Mouse (Mus musculus): ENCODE results near the gene Speer3.
"Not testable (repeated sequence)": the region's sequence is repeated elsewhere in the genome, so short reads cannot be mapped to it uniquely, and the experiment has no call there.

Gene Speer3

DNA sequence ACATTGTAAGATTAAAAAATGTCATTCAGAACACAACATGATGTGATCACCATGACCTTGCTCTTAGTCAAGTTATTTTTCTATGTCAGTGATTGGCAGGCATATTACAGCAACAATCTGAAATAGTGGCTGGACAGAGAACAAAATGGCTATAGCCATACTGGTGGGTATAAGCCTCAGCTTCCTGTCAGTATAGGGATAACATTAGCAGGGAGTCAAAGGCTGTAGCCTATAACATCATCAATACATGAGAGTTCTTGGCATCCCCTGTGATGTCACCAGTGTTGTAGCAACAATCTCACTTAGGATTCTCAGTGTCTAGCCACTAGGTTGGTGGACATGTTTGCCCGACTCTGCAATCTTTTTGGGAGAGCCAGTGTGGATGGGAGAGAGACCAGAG, at the start of gene Speer3:
Gene Speer3, plus strand, starts transcription at position 301 of the 400 bp plus-strand sequence.
- DNase-seq (ENCODE audit: inconsistent age in 2 of 2, low spot score in 1 of 2), result no peak

DNA sequence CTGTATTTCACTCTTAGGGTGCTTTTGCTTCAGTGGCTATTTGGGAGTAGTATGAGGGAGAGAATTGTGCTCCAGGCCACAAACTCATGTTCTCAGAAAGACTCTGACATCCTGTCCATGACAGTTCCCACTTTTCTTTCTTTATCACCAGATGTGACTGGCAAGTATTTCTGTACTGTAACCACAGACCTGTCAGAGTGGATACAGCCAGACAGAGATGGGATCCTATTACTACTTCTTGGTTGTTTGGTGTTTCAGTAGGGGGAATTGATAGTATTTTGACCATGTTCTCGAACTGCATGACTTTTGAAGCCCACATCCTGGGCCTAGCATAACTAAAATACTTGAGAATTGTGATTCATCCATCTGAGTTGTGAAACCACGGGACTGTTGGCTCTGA, 19.1 kb downstream of the Speer3 start:
- DNase-seq (ENCODE audit: inconsistent age in 2 of 2, low spot score in 1 of 2), result not testable (repeated sequence)

DNA sequence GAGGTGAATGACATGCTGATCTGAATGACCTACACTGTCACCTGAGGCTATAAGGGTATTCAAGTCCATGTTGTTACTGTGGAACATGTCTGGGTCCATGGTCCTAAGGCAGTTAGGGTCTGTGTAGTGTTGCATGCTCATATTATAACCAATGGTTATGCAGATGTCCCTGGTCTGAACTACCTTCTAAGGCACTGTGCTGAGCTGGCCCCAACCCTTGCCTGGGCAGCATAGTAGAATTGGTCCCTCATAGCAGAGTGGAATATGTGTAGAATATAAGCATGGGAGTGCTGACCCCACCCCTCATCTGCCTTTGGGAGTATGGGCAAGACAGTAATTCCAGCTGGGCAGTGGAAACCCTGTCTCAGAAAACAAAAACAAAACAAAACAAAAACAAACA, 33.7 kb downstream of the Speer3 start:
- DNase-seq (ENCODE audit: inconsistent age in 2 of 2, low spot score in 1 of 2), result no peak

DNA sequence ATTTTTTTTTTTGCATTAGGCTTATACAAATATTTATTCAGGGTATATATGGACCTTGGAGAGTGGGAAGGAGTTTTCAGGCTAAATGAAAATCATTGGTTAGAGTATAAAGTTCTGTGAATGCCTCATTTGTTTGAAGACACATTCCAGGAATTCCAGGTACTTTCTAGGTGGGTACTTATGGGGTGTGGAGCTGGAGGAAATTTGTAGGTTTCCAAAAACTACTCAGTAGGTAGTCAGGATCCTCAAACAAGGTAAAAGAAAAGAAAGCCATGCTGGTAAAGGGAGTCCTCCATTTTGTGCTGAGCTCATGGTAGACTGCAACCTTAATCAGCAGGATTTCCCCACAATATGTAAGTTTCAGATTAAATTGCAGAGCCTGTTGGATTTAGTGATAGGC, 35.3 kb downstream of the Speer3 start:
- DNase-seq (ENCODE audit: inconsistent age in 2 of 2, low spot score in 1 of 2), result no peak

DNA sequence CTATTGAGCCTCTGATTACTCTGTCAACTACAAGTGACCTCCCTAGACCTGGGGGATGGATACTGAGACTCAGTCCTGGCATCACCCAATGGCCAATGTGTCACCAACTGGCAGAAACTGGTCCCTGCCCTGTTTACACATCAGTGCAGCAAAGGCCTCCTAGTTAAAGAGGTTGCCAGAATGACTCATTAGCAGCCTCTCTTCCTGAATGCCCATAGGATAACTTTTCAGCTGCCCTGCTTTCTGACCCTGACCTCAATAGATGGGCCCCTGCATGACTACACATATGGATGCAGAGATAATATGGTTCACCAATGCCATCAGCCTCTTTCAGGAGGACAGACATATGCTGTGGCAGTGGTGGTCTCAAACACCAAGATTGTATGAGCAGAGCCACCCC, 52.9 kb downstream of the Speer3 start:
- no peak for DNase-seq (ENCODE audit: inconsistent age in 2 of 2, low spot score in 1 of 2)
